Mouse (Mus musculus) bone marrow macrophage, adult 2 months (primary cell): ENCODE data around the gene Gm20388. TPM values are rescaled to one million over a fixed set of nuclear protein-coding genes. Genes with fewer than 3 reads are reported as not detected.

Experiments
- H3K27ac ChIP-seq: 2 replicates; pipeline ENCODE4 v1.5.1; 2012; ENCODE audit warnings: low read depth, low read length; ENCODE audit not compliant: insufficient read depth
- H3K4me1 ChIP-seq: 2 replicates; pipeline ENCODE4 v1.6.1; 2012; ENCODE audit warnings: low read length; ENCODE audit not compliant: control insufficient read depth, insufficient read depth
- H3K4me3 ChIP-seq: 2 replicates; pipeline ENCODE4 v1.5.1; 2012; ENCODE audit warnings: mild to moderate bottlenecking, low read length, moderate library complexity; ENCODE audit not compliant: insufficient read depth
- CTCF ChIP-seq: IDR thresholded peaks from 2 replicates; pipeline ENCODE4 v1.5.1; 2012; ENCODE audit warnings: low read depth, mild to moderate bottlenecking, low read length, moderate library complexity
- POLR2A ChIP-seq: IDR thresholded peaks from 2 replicates; pipeline ENCODE4 v1.6.1; 2012; ENCODE audit warnings: mild to moderate bottlenecking, low read depth, low read length, borderline replicate concordance
- polyA plus RNA-seq: library from polyadenylated mRNA; stranded (reverse); fragments of >200 nt; gene quantifications from 2 replicates; pipeline ENCODE4 v1.2.4, GENCODE M21; 2012; ENCODE audit not compliant: missing spikeins, insufficient read depth, insufficient read length

Gene Gm20388
- polyA plus RNA-seq, 1 experiment: 32.7 TPM

GRCm38 (mm10) chr8:120699565-120699964, 788.9 kb downstream of the Gm20388 start:
- H3K27ac ChIP-seq: peak overlapping the region; percentile 46
- no peak for TF ChIP-seq POLR2A
- TF ChIP-seq CTCF: no peak
- H3K4me1 ChIP-seq: peaks cover 81% of the 10 kb centered on the region
- no peak overlapping the region for H3K4me3 ChIP-seq

DNA sequence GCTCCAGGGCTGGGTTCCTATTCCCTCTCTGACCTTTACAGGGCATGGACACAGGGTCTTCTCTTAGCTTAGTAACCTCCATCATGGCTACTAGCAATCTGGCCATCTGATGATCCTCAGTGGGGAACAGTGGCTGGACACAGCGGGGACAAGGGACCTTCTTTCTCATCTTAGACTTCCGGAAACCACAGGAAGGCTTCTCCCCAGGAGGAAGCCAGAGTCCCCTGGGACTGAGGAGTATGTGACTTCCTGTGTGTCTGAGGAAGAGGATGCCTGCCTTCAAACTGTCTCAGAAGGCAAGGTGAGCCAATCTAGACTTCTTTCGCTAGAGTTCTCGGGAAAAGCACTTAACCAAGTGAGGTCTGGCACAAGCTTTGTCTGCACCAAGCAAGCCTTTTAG, 789.4 kb downstream of the Gm20388 start:
- no peak for TF ChIP-seq POLR2A
- TF ChIP-seq CTCF: no peak
- peak overlapping the region; percentile 46 for H3K27ac ChIP-seq
- peaks cover 81% of the 10 kb centered on the region for H3K4me1 ChIP-seq
- no peak overlapping the region for H3K4me3 ChIP-seq

DNA sequence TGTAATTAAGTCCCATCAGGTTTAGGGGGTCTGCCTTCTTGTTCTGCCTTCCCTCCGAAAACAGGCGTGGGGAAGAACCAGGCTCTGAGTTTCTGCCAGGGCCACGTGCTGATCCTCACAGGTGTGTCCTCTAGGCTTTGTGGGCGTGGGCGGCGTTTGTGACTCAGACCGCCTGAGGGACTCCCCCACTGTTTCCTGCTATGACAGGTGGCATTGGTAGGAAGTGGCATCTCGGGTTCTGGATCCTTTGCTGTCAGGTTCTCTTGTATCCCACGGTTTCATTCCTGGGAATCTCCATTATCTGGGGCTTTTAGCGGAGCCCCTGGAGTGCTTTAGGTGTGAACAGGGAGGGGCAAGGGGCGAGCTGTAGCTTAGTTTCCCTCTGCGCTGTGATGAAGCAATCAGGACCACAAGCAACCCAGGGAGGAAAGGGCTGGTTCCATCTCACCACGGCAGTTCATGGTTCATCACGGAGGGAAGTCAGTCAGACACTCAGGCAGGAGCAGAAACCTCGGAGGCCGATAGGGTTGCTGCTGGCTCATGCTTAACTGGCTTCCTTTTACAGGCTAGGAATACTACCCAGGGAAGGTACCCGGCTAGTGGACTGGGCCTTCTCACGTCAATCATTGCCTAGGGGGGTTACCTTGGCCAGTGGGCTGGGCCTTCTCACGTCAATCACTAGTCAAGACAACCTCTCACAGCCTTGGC, 791.3 kb downstream of the Gm20388 start:
- no peak overlapping the region for H3K4me3 ChIP-seq
- H3K27ac ChIP-seq: no peak overlapping the region
- no peak for TF ChIP-seq CTCF
- no peak for TF ChIP-seq POLR2A
- peaks cover 64% of the 10 kb centered on the region for H3K4me1 ChIP-seq

GRCm38 (mm10) chr8:120704203-120704602, 793.6 kb downstream of the Gm20388 start:
- H3K4me1 ChIP-seq: peaks cover 59% of the 10 kb centered on the region
- no peak overlapping the region for H3K4me3 ChIP-seq
- TF ChIP-seq POLR2A: no peak
- TF ChIP-seq CTCF: no peak
- no peak overlapping the region for H3K27ac ChIP-seq

GRCm38 (mm10) chr8:120705163-120705562, 794.5 kb downstream of the Gm20388 start:
- TF ChIP-seq POLR2A (no peak), CTCF (no peak)
- Histone ChIP-seq H3K4me1 (peaks cover 59% of the 10 kb centered on the region), H3K27ac (no peak overlapping the region), H3K4me3 (no peak overlapping the region)

DNA sequence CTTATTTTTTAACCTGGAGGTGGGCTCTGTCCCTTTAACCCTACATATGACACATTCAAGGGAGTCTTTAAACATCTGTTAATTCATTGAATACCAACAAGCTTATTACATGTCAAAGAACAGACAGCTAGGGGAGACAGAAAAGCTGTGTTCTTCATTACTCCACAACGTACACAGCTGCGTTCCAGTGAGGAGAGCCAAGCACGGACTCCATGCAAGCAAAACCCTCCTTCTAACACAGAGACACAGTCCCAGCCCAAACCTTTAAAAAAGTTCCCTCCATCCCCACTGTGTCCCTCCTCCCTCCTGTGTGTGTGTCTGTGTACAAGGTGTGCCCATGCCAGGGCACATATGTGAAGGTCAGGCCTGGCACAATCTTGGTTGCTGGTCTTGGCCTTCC, 795.6 kb downstream of the Gm20388 start:
- no peak overlapping the region for H3K4me3 ChIP-seq
- TF ChIP-seq POLR2A: no peak
- no peak for TF ChIP-seq CTCF
- no peak overlapping the region for H3K27ac ChIP-seq
- peaks cover 55% of the 10 kb centered on the region for H3K4me1 ChIP-seq

DNA sequence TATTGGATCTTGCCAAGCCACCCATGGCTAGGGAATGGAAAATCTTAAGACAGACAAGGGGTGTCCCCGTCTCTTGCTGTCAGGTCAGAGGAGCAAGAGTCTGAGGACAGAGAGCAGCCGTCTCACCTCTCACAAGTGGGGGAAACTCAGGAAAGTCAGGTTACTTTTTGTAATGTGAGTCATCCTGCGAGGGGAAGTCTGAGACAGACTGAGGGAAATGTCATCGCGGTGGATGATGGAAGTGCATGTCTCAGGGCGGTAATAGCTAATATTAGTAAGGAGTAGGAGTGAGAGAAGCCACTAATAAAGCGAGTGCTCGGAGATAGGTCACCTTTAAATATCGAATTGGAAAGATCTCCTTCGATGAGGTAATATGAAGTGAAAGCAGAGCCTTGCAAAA, 798.5 kb downstream of the Gm20388 start:
- Histone ChIP-seq H3K27ac (no peak overlapping the region), H3K4me3 (no peak overlapping the region), H3K4me1 (peaks cover 32% of the 10 kb centered on the region)
- TF ChIP-seq POLR2A (no peak), CTCF (no peak)

- H3K27ac ChIP-seq: peak overlapping the region; percentile 91
- peaks cover 39% of the 10 kb centered on the region for H3K4me1 ChIP-seq
- TF ChIP-seq CTCF (no peak), POLR2A (no peak)
- H3K4me3 ChIP-seq: no peak overlapping the region
Observed at GRCm38 (mm10) chr8:120715200-120715599, 804.6 kb downstream of the Gm20388 start.

GRCm38 (mm10) chr8:120715996-120716680, 805.5 kb downstream of the Gm20388 start:
- TF ChIP-seq POLR2A (no peak), CTCF (no peak)
- Histone ChIP-seq H3K27ac (peak overlapping the region; percentile 91), H3K4me3 (no peak overlapping the region), H3K4me1 (peaks cover 34% of the 10 kb centered on the region)

DNA sequence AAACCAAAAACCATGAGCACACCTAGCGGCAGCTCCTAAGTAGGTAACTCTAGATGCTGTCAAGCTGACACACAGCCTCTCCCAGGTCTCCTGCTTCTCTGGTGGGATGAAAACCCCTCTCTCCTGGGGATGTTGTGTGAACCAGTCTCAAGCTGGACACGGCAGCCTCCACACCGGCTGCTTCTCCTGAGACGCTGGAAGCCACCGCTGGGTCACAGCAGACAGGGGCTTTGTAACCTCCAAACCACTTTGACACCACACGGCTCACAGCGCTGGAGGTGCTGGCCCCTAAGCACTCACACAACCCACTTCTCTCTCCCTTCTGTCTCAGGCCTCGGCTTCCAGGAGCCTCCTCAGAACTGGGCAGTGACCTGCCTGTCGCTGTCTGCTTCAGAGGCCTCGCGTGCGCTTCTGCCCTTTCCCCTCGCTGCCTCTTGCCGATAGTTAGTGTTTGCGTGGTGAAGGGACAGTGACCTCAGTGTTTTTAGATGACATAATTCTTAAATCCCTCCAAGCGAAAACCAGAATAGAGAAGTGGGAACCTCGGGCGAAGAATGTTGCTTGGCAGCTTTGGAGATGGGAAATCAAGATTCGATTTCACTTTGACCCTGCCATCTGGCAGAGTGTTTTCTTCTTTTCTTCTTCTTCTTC, 809.1 kb downstream of the Gm20388 start:
- peak overlapping the region; percentile 83 for H3K27ac ChIP-seq
- H3K4me3 ChIP-seq: peak overlapping the region; percentile 23
- peaks cover 35% of the 10 kb centered on the region for H3K4me1 ChIP-seq
- TF ChIP-seq POLR2A (no peak), CTCF (no peak)
